Mouse (Mus musculus) splenic B cell, adult 2 months (primary cell): ENCODE results near the gene Med12l.

Experiments
- DNase-seq: peaks from one replicate; pipeline ENCODE4 v3.0.0-alpha.2; 2011; ENCODE audit warnings: low read depth, low spot score
- H3K27me3 ChIP-seq: 2 replicates; pipeline ENCODE4 v1.6.1; 2012; ENCODE audit warnings: mild to moderate bottlenecking, low read length, moderate library complexity, mixed read lengths; ENCODE audit not compliant: control insufficient read depth, poor library complexity, insufficient read depth, severe bottlenecking
- H3K36me3 ChIP-seq: 2 replicates; pipeline ENCODE4 v1.6.1; 2012; ENCODE audit warnings: mild to moderate bottlenecking, low read length, moderate library complexity, mixed read lengths; ENCODE audit not compliant: control insufficient read depth, poor library complexity, insufficient read depth, severe bottlenecking

The Med12l gene

DNA sequence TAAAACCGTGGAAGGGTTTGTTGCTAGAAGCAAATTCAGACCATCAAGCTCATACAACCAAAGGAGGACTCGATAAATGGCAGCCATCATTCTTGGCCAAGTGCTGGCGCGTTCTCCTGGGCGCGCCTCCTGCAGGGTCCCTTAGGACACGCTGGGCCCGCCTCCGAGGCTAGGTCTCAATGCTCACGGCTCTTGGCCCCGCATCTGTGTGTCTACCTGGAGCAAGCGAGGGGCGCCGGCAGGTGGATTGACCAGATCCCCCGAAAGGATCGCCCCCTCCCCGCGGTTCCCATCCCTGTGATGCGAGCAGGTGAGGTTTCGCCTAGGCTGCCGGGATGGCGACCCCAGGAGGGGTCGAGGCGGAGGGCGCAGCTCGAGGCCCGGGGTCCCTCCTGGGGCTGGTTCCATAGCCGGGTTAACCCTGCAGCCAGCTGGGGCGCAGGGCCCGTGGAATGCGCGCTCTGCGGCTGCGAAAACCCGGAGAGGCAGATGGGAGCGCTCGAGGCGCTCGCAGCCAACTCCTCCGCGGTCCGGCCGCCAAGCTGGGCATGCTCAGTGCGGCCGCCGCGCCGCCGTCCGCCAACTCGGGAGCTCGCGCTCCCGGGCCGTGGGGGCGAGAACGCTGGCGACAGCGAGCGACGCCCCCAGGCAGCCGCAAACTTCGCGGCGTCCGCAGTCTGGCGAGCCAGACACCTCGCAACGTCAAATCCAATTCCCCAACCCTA is at the start of gene Med12l:
Gene Med12l (plus strand): TSS at position 555 of the 725 bp plus-strand sequence.
- H3K36me3 ChIP-seq: no peaks in the 10 kb centered on the region
- DNase-seq: peak; percentile 1
- no peaks in the 10 kb centered on the region for H3K27me3 ChIP-seq

DNA sequence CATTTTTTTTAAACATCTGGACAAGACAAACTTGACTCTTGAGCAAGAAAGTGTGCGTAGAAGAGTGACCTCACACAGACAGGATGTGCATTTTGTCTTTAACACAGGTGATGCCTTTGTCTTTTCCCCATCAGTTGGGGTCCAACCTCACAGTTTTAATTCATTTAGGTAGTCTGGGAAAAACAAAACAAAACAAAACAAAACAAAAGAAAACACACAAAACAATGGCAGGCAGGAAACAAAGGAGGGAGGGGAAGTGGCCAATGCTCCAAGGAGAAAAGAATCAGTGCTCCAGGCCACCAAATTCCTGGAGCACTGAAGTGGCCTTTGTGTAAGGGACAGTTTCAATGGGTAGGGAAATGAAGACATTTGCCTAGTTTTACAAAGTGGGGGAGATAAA is 44.5 kb upstream of the Med12l start:
- no peaks in the 10 kb centered on the region for H3K36me3 ChIP-seq
- H3K27me3 ChIP-seq: no peaks in the 10 kb centered on the region
- no peak for DNase-seq

DNA sequence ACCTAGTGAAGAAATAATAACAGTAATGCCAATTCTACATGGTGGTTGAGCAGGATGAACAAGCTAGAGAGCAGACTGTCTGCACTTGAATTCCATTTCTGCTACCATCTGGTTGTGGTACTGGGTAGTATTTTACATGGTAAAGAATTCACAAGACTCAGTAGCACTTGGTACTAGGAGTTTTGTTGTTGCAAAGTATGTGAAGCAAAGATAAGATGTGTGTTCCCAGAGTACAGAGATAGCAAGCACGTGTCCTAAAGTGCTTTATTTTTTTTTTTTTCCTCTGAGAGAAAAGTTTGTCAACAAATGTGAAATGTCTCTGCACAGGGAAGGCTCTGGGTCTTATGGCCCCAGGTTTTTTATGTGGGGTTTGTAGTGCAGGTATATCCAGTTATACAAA is 28.2 kb upstream of the Med12l start:
- no peaks in the 10 kb centered on the region for H3K36me3 ChIP-seq
- no peak for DNase-seq
- no peaks in the 10 kb centered on the region for H3K27me3 ChIP-seq

DNA sequence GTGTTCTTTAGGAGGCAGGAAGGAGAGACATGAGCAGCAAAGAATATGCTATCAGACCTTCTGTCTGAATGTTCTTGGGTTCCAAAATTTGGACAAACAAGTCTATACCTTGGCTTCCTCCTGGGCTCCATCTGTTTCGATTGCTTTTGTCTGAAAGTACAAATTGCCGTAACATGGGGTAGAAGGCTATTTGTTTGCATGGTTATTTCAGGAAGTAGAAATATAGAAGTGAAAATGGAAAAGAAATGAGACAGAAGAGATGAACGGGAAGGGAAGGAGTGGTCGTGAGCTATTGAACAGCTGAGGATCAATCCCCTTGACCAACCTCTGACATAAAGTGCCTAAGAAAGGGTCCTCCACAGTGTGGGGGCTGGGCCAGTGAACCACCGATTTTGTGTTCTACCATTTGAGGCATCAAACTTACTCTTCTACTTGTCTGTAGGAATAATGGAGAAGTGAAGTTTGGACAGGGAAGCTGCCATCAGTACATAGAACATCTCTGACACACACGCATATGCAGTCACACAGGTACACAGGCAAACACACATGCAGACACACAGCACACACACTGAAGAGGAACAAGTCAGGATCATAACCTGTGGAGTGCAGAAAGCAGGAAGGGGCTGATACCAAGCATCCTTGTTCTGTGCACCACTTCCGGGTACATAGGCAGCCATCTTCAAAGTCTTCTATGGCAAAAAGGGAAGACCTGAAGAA is 27.6 kb upstream of the Med12l start:
- DNase-seq: peak; percentile 7
- Histone ChIP-seq H3K27me3 (no peaks in the 10 kb centered on the region), H3K36me3 (no peaks in the 10 kb centered on the region)

DNA sequence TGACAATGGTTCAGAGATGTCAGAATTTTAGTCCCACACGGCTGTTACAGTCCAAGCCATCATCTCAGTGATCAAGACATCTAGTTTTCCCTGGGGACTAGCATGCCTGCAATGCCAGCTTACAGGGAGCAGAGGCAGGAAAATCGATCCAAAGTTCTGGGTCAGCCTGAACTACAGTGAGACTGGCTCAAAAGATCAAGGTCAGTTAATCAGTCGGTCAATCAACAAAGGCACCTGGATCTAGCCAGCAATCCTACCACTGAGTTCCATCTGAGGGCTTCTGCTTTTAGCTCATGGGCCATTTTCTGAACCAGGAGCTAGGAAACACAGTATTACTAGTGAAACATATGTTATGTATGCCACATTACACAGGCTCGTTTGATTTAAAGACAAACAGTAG is 25.0 kb upstream of the Med12l start:
- no peak for DNase-seq
- Histone ChIP-seq H3K27me3 (no peaks in the 10 kb centered on the region), H3K36me3 (no peaks in the 10 kb centered on the region)

DNA sequence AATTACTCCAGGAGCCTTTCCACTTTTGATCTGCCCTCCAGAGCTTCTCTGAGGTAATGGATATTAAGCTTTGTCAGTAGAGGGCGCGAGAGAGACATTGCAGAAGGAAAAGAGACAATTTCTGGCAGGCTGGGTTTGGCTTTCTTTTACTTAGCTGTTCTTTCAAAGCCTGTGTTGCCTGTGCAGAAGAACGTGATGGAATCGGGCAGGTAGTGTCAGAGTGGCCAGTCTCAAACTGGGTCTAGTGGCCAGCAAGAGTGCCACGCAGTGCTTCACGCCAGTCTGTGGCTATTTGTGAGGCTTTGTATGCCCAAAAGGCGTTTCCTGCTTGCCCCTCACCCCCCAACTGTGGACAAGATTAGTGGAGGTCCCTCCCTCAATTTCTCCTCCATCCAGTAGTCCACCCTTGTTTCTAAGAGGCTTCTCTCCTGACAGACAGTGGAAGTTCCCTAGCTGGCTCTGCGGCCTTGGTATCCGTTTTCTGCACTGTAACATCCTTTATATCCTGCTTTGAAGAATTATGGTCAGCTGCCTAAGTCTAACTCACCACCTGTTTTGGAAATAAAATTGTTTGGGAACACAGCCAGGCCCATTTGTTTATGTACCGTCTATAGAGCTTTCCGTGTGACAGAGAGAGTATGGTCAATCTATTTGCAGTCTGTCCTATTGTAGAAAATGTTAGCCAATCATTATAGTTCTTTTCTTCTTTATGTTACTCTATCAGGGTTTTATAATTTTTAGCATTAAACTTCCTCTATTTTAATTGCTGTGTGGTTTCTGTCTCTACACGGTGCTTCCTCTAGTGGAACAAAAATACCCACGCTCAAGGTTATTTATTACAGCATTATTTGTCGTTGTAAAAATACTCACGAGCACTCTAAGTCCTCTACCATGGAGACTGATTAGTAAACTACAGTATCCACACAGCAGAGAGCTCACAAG is 22.5 kb upstream of the Med12l start:
- H3K36me3 ChIP-seq: no peaks in the 10 kb centered on the region
- no peaks in the 10 kb centered on the region for H3K27me3 ChIP-seq
- DNase-seq: peak; percentile 81

DNA sequence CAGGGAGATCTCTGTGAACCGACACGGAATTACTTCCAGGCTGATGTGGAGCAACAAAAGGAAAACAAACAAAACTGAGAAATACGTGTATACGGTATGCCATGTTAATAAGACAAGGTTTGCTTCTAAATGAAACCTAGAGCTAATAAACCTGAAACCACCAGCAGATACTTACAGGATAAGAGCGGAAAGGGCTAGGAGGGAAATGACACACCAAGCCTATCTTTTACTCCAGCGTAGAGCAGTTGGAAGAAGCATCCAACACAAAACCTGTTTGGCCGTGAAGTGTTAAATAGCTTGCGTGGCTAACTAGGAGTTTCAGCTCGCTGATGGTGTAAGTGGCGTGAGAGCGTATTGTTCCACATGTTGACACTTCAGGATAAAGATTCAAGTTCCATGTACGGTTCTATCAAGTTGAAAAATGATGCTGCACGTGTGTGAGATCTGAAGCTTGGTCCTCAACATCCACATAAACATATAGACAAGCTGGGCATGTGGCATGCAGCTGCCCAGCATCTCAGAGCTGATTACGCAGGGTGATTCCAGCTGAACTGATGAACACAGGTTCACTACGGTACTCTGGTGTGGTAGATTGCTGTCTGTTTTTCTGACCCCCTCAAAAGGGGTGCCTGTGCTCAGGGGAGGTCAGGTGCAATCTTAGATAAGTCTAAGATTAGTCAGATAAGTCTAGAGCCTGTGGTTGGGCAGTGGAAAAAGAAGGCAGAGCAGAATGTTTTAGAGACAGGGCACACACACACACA is 21.6 kb upstream of the Med12l start:
- DNase-seq: peak; percentile 5
- no peaks in the 10 kb centered on the region for H3K27me3 ChIP-seq
- no peaks in the 10 kb centered on the region for H3K36me3 ChIP-seq

DNA sequence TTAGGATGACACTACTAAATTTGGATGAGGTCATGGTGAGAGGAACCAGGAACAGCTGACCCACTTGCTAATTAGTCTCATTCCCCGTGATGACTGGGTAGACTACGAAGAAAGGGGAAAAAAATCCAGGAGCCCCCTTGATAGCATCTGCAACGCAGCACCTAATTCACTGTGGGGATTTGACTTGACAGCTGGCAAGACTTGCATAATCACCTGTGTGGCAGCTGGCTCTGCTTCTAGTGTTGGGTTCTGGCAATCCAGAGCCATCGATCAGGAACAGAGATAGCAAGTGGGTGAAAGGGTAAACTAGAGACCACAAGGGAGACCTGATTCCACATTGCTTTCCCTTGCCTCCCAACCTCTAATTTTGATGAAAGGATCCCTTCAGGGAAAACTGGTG is 19.8 kb upstream of the Med12l start:
- no peak for DNase-seq
- H3K27me3 ChIP-seq: no peaks in the 10 kb centered on the region
- no peaks in the 10 kb centered on the region for H3K36me3 ChIP-seq

DNA sequence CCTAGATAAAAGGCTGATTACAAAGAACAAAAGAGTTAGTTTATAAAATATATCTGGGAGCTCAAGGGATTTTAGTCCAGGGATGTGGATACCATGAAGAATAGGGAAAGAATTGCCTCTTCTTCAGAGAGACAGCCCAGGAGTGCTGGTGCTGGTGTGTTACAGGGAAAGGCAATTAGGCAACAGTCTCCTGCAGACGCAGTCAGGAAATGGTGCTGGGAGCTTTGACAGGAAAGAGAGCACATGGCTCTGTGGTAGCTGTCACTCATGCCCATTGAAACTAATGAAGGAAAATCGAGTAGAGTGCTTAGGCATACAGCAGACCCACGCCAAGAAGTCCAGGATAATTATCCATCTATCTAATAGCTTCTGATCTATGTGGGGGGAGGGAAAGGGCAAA is 16.3 kb upstream of the Med12l start:
- Histone ChIP-seq H3K36me3 (no peaks in the 10 kb centered on the region), H3K27me3 (no peaks in the 10 kb centered on the region)
- DNase-seq: no peak

DNA sequence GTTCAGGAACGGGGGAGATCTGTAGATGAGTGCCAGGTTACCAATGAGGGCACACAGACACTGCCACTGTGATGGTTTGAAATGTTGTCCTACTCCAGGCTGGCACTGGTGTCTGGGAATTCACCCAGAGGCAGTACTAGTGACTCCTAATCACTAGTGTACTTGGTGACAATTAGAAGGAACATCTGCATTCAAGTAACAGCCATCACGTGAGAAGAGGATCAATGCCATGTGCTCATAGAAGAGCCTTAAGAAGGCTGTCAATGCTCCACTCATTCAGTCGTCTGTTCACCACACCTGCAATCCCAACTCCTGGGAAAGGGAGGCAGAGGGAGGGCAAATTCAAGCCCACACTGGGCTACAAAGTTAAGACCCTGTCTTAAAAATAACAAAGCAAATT is 15.1 kb upstream of the Med12l start:
- DNase-seq: no peak

DNA sequence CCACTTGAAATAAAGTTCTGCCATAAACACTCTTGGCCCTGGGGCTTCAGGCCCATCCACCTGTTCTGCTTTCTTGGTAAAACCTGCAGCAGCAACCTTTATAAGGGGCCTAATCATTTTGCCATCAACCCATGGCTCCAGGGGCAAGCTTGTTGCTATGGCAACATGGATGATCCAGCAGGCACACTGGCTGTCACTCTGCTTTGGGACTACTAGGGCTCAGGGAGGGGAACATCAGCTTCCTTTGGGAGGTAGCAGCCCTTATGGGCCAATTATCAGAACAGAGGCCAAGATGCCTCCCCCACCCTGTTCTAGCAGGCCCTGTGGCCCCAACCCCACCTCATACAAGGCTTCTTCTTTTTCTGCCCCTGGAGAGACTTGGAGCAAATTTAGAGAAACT is 13.5 kb upstream of the Med12l start:
- no peaks in the 10 kb centered on the region for H3K36me3 ChIP-seq
- no peak for DNase-seq
- no peaks in the 10 kb centered on the region for H3K27me3 ChIP-seq

More for the DNA sequence above, 15.1 kb upstream of the Med12l start:
- no peaks in the 10 kb centered on the region for H3K36me3 ChIP-seq
- H3K27me3 ChIP-seq: no peaks in the 10 kb centered on the region

DNA sequence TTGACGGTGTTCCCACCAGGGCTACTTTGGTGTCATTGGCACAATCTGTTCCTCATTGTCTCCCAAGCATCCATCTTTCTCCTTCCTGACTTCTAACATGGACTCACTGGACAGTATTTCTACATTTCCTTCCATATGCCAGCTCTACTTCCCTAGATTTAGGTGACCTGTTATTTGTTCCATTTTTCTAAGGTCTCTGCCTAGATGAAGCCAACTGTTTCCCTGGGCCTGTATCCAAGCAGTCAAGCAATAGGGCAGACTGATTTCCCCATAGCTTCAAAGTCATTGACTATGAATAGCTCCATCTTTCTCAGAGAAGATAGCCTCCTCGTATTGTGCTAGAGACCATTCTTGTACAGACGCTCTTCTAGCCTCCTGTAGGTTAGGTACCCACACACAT is 12.0 kb upstream of the Med12l start:
- DNase-seq: no peak
- Histone ChIP-seq H3K27me3 (no peaks in the 10 kb centered on the region), H3K36me3 (no peaks in the 10 kb centered on the region)

DNA sequence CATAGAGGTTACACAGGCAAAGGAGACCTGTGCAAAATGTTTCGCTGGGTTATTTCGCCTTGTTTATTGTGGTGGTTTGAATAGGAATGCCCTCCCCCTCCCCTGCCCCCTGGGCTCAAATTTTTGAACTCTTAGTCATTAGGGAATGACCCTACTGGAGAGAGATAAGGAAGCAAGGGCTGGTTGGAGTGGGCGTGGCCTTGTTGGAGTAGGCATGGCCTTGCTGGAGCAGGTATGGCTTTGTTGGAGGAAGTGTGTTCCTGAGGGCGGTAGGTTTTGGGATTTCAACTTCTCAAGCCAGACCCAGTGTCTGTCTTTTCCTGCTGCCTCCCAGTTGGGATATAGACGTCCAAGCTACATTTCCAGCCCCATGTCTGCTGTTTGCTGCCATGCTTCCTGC is 1.9 kb upstream of the Med12l start:
- no peak for DNase-seq
- Histone ChIP-seq H3K27me3 (no peaks in the 10 kb centered on the region), H3K36me3 (no peaks in the 10 kb centered on the region)

DNA sequence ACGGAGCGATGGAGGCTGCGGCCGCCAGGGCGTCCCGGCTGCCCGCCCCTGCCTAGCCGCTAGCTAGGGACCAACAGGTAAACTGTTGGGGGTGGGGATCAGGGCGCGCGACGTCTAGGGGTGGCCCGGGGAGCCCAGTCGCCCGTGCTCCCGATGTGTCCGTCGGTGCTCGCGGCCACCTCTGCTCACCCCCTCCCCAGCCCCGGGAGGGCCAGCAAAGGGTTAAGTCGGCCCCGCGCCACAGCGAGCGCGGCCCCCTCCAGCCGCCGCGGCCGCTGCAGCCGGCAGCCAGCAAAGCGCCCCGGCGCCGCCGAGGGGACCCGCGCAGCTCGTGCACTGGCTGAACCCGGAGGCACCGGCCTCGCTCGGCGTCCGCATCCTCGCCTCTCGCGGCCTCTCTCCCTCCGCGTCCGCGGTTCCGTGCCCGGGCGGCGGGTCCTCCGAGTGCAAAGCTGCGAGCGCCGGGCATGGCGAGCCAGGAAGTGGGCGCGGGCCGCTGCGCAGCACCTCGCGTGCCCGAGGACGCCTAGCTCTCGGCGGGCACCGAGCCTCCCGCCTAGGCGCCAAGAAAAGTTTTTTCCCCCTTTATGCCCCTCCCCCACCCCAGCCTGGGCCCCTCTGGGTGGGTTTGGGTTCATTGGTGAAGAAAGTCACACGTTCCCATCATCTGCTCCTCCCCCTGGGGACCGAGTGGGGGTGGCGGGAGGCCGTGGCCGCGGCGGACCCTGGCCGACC is 538 bp downstream of the Med12l start:
- no peaks in the 10 kb centered on the region for H3K27me3 ChIP-seq
- peak; percentile 6 for DNase-seq
- H3K36me3 ChIP-seq: no peaks in the 10 kb centered on the region
